Mouse (Mus musculus) gastrocnemius, adult 2 months (tissue): Measurements from ENCODE around the gene Abcg4. TPM values are rescaled to one million over a fixed set of nuclear protein-coding genes. Genes with fewer than 3 reads are reported as not detected.

Experiments used
- DNase-seq: peaks from one replicate; pipeline ENCODE4 v3.0.0; 2022
- H3K27ac ChIP-seq: fragments of 200-600 bp; 2 replicates; pipeline ENCODE4 v1.8.1; 2022; ENCODE audit warnings: mild to moderate bottlenecking
- H3K4me3 ChIP-seq: fragments of 200-600 bp; 2 replicates; pipeline ENCODE4 v1.8.1; 2022; ENCODE audit warnings: mild to moderate bottlenecking, moderate library complexity
- CTCF ChIP-seq: fragments of 200-600 bp; IDR thresholded peaks from 2 replicates; pipeline ENCODE4 v1.8.1; 2022; ENCODE audit warnings: antibody characterized with exemption, mild to moderate bottlenecking, moderate library complexity
- intact Hi-C: fragments of 180-260 bp; cut with DNase I; formaldehyde crosslinking; loops from one replicate; pipeline ENCODE4 v1.15.1; 2025
- microRNA-seq: library from miRNA; unstranded; fragments of <30 nt; microRNA quantifications from one replicate; pipeline ENCODE4 v1.2.0, GENCODE M21; 2021
- total RNA-seq, 2 experiments: library from RNA; stranded (reverse); gene quantifications; 2 replicates each; pipeline ENCODE4 v1.2.3; 2021

The Abcg4 gene
- total RNA-seq, 2 experiments from 2014 or later = 0.28 to 0.97 TPM

DNA sequence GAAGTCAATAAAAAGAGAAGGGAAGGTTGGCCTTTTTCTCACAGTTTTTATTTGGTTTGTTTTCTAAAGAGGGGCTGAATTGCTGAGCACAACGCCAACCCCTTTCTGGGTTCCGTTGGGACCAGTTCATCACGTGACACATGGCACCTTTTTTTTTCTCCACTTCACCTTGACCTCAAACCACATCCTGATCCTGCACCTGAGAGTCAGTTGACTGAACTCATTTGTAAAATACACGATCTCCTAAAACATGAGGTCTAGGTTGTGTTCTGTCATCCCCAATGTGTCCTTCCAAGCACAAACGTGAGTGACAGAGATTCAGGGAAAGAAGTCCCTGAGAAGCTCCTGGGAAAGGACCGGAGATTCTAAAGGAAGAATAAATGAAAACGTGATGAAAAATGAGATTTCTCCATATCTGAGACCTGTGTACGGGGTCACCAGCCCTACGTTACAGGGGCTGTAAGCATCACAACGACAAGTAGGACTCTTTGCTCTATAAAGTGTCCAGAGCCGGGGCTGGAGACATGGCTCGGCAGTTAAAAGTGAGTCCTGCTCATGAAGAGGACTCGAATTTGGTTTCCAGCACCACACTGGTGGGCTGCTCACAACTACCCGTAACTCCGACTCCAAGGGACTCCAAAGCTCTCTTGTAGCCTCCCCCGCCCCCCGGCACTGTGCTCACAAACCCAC lies 49.8 kb downstream of the Abcg4 start:
- TF ChIP-seq CTCF = no peak
- intact Hi-C loops = loop anchor here (1.0 to 10.0 kb wide), 3 partner anchors 31 to 254 kb away; no protein-coding TSS in a partner anchor
- DNase-seq = no peak
- no peak overlapping the region for H3K4me3 ChIP-seq
- no peak overlapping the region for H3K27ac ChIP-seq

DNA sequence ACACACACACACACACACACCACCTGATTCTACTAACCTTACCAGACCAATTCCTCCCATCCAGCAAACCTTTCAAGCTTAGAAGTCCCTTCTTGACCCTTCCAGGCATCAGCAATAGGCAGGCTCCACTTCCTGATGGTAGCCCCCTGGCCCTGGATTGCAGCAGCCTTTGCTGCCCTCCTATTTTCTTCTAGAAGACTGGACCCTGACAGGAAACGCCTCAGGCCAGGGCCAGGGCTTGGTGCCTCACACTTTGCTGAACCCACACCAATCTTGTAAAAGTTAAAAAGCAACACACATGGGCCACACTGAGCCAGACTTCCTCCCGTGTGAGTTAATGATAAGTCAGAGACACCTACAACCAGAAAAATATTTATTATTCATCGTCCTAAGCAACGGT lies 51.3 kb downstream of the Abcg4 start:
- no peak overlapping the region for H3K27ac ChIP-seq
- no peak for TF ChIP-seq CTCF
- intact Hi-C loops = loop anchor here (10.0 kb wide), 2 partner anchors 62 to 252 kb away; no protein-coding TSS in a partner anchor

DNA sequence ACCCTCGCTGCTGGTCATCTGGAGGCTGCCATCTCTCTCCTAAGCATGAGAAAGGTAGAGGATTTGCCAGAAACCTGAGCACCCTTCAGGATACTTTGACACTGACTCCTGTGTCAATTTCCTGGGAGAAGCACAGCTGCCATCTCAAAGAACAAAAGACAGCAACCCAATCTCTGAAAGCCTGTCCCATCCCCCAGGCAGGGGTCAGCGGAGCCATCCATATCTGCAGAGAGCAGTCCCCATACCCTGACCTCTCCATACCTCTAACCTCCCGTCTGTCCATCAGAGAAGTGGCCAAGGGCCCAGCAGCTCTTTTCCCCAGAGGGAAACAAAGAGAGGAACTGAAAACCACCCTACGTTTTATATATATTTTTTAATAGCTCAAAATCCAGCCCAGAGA lies 51.8 kb downstream of the Abcg4 start:
- no peak overlapping the region for H3K4me3 ChIP-seq
- intact Hi-C loops = loop anchor here (10.0 kb wide), 2 partner anchors 62 to 252 kb away; no protein-coding TSS in a partner anchor
- no peak for TF ChIP-seq CTCF
- H3K27ac ChIP-seq = no peak overlapping the region
- no peak for DNase-seq

More for the DNA sequence above, 51.3 kb downstream of the Abcg4 start:
- H3K4me3 ChIP-seq = no peak overlapping the region
- DNase-seq = no peak

- Histone ChIP-seq H3K27ac (peak overlapping the region; percentile 92), H3K4me3 (peak overlapping the region; percentile 99)
- DNase-seq = peak; percentile 67
- intact Hi-C loops = loop anchor here (10.0 kb wide), 2 partner anchors 60 to 250 kb away; no protein-coding TSS in a partner anchor
- no peak for TF ChIP-seq CTCF
Observed at GRCm38 (mm10) chr9:44234479-44235427, 53.7 kb downstream of the Abcg4 start.

- peak; percentile 98 for DNase-seq
- TF ChIP-seq CTCF = peak; percentile 97
- peak within 1 kb of the TSS; percentile 92 for H3K27ac ChIP-seq
- peak within 1 kb of the TSS; percentile 99 for H3K4me3 ChIP-seq
- intact Hi-C loops = loop anchor here (10.0 kb wide), 2 partner anchors 59 to 249 kb away; no protein-coding TSS in a partner anchor
Observed at GRCm38 (mm10) chr9:44233802-44234478, 54.5 kb downstream of the Abcg4 start, which contains the start of gene Cbl. Cbl (minus strand) TSS chr9:44234049.

DNA sequence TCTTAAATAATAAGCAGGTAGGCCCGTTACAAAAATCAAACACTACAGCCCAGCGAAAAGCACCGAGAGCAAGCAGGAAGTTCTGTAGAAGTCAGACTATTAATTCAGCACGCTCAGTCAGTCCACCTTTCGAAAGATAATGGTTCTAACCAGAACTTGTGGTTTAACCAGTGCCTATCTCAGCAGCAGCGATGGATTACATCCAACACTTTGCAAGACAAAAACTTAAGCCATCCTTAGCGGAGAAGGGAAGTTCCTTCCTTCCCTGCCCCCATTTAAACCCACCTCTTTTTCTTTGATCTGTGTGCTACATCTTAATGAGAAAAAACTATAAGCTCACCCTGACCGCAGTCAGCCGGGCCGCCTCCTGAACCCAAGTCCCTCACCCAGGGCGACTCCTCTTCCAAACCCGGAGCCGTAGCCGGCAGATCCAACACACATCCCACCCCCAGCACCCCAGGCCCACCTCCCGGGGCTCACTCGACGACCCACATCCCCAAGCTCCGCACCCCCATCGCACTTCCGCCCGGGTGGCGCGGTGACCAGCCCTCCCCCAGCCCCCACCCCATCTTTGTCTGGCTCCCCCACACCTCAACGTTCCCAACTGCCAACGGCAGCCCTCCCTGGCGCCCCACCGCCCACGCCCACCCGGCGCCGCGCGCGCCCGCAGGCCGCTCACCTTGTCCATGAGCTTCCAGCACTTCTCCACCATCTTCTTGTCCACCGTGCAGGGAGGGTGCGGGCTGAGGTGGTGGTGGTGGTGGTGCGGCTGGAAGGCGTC lies 55.2 kb downstream of the Abcg4 start:
- peak overlapping the region; percentile 92 for H3K27ac ChIP-seq
- no peak for TF ChIP-seq CTCF
- no peak for DNase-seq
- intact Hi-C loops = loop anchor here (10.0 kb wide), 2 partner anchors 58 to 248 kb away; no protein-coding TSS in a partner anchor
- peak overlapping the region; percentile 99 for H3K4me3 ChIP-seq

GRCm38 (mm10) chr9:44231609-44232008 lies 56.8 kb downstream of the Abcg4 start:
- no peak for TF ChIP-seq CTCF
- intact Hi-C loops = loop anchor here (10.0 kb wide), 2 partner anchors 57 to 247 kb away; no protein-coding TSS in a partner anchor
- peak overlapping the region; percentile 5; the same call in 1 of the 2 replicates for H3K4me3 ChIP-seq
- H3K27ac ChIP-seq = no peak overlapping the region
- no peak for DNase-seq

- H3K27ac ChIP-seq = peak overlapping the region; percentile 38
- intact Hi-C loops = no loop called here
- no peak overlapping the region for H3K4me3 ChIP-seq
- TF ChIP-seq CTCF = no peak
- DNase-seq = no peak
Observed at GRCm38 (mm10) chr9:44225993-44226392, 62.4 kb downstream of the Abcg4 start.

Small RNAs within 50 kb of the gene (microRNA-seq; reads per million reads assigned to microRNA genes)
- not detected for gene Gm44335

Other genes starting within 250 kb of the Abcg4 start
- gene Thy1, start 245.2 kb downstream of the Abcg4 start, total RNA-seq = 1 to 10 TPM; 9.3 to 9.8 TPM
- gene Usp2, start 221.6 kb downstream of the Abcg4 start, total RNA-seq = 100 to 1,000 TPM; 223 to 228 TPM
- not detected for gene Mfrp, start 186.9 kb downstream of the Abcg4 start, total RNA-seq
- 1 to 10 TPM; 2.5 to 7.6 TPM for gene C1qtnf5, start 181.4 kb downstream of the Abcg4 start, total RNA-seq
- gene Gm49380, start 175.1 kb downstream of the Abcg4 start, total RNA-seq = 1 to 10 TPM in 1 of 2 experiments, under 1 TPM in 1; 0.71 to 1.4 TPM
- 1 to 10 TPM; 3.0 to 3.1 TPM for gene Rnf26, start 175.1 kb downstream of the Abcg4 start, total RNA-seq
- gene Mcam, start 154.1 kb downstream of the Abcg4 start, total RNA-seq = 10 to 100 TPM; 17.5 to 24.4 TPM
- gene Cbl, start 54.6 kb downstream of the Abcg4 start, total RNA-seq = 10 to 100 TPM in 1 of 2 experiments, 1 to 10 TPM in 1; 7.5 to 13.4 TPM
- not detected for gene Ccdc153, start 47.9 kb downstream of the Abcg4 start, total RNA-seq
- gene Pdzd3, start 37.1 kb downstream of the Abcg4 start, total RNA-seq = 1 to 10 TPM in 1 of 2 experiments, under 1 TPM in 1; 0.97 to 1.6 TPM
- gene Nlrx1, start 20.0 kb downstream of the Abcg4 start, total RNA-seq = 10 to 100 TPM; 19.2 to 20.8 TPM
- 1 to 10 TPM; 6.3 to 6.8 TPM for gene Hinfp, start 17.1 kb upstream of the Abcg4 start, total RNA-seq
- 10 to 100 TPM; 14.9 to 17.8 TPM for gene C2cd2l, start 31.7 kb upstream of the Abcg4 start, total RNA-seq
- gene Dpagt1, start 37.4 kb upstream of the Abcg4 start, total RNA-seq = 10 to 100 TPM; 12.3 to 14.1 TPM
- 1 to 10 TPM; 8.4 to 8.7 TPM for gene H2afx, start 46.1 kb upstream of the Abcg4 start, total RNA-seq
- 10 to 100 TPM; 21.9 to 29.1 TPM for gene Hmbs, start 55.6 kb upstream of the Abcg4 start, total RNA-seq
- gene Vps11, start 73.1 kb upstream of the Abcg4 start, total RNA-seq = 10 to 100 TPM; 16.6 to 19.5 TPM
- gene Hyou1, start 90.9 kb upstream of the Abcg4 start, total RNA-seq = 10 to 100 TPM; 24.2 to 33.6 TPM
- gene Slc37a4, start 108.2 kb upstream of the Abcg4 start, total RNA-seq = 100 to 1,000 TPM in 1 of 2 experiments, 10 to 100 TPM in 1; 90.6 to 129 TPM
- 100 to 1,000 TPM; 740 to 827 TPM for gene Rps25, start 118.5 kb upstream of the Abcg4 start, total RNA-seq
- gene Trappc4, start 119.0 kb upstream of the Abcg4 start, total RNA-seq = 10 to 100 TPM; 15.4 to 21.5 TPM
- 1 to 10 TPM; 5.0 to 5.7 TPM for gene Ccdc84, start 130.0 kb upstream of the Abcg4 start, total RNA-seq
- not detected for gene Foxr1, start 152.5 kb upstream of the Abcg4 start, total RNA-seq
- under 1 TPM; 0.22 to 0.23 TPM for gene Upk2, start 166.4 kb upstream of the Abcg4 start, total RNA-seq
- gene Bcl9l, start 194.2 kb upstream of the Abcg4 start, total RNA-seq = 10 to 100 TPM; 38.3 to 43.6 TPM